Mouse (Mus musculus) fibroblast of lung, adult 2 months (primary cell): ENCODE measurements at regions not wholly inside any gene's neighbourhood (a gene's known extent, or its start where the extent isn't known, plus 50 kb on each side); places are given as distances from the start of the nearest gene placed in this dataset.

Experiments
- DNase-seq: peaks from one replicate; pipeline ENCODE4 v3.0.0-alpha.2; 2011; ENCODE audit warnings: low read depth

GRCm38 (mm10) chr16:15175516-15175915 is 141.7 kb upstream of the Gm21897 start:
- DNase-seq = peak; percentile 52

GRCm38 (mm10) chr16:15185714-15186113 is 131.5 kb upstream of the Gm21897 start:
- no peak for DNase-seq

- DNase-seq = peak; percentile 94
Observed at GRCm38 (mm10) chr16:15194926-15195711, 122.1 kb upstream of the Gm21897 start.

GRCm38 (mm10) chr16:15195931-15196330 is 121.3 kb upstream of the Gm21897 start:
- peak; percentile 88 for DNase-seq

GRCm38 (mm10) chr16:15196855-15197254 is 120.4 kb upstream of the Gm21897 start:
- DNase-seq = no peak

- no peak for DNase-seq
Observed at GRCm38 (mm10) chr16:15215921-15216320, 101.3 kb upstream of the Gm21897 start.

- DNase-seq = no peak
Observed at GRCm38 (mm10) chr16:15220961-15221547, 96.2 kb upstream of the Gm21897 start.

- DNase-seq = no peak
Observed at GRCm38 (mm10) chr16:15237836-15238235, 79.4 kb upstream of the Gm21897 start.

GRCm38 (mm10) chr16:15238449-15238848 is 78.8 kb upstream of the Gm21897 start:
- DNase-seq = peak; percentile 63

GRCm38 (mm10) chr16:15250186-15250585 is 67.1 kb upstream of the Gm21897 start:
- no peak for DNase-seq

GRCm38 (mm10) chr16:15251686-15252085 is 65.6 kb upstream of the Gm21897 start:
- DNase-seq = no peak

GRCm38 (mm10) chr16:15252666-15253347 is 64.5 kb upstream of the Gm21897 start:
- DNase-seq = peak; percentile 79

- DNase-seq = no peak
Observed at GRCm38 (mm10) chr16:15253348-15253693, 63.9 kb upstream of the Gm21897 start.

- DNase-seq = no peak
Observed at GRCm38 (mm10) chr16:15254669-15255068, 62.6 kb upstream of the Gm21897 start.

- DNase-seq = no peak
Observed at GRCm38 (mm10) chr16:15259474-15259873, 57.8 kb upstream of the Gm21897 start.

- DNase-seq = no peak
Observed at GRCm38 (mm10) chr16:15260069-15260468, 57.2 kb upstream of the Gm21897 start.
